Mouse (Mus musculus): ENCODE results near the gene Bad.

Gene Bad

DNA sequence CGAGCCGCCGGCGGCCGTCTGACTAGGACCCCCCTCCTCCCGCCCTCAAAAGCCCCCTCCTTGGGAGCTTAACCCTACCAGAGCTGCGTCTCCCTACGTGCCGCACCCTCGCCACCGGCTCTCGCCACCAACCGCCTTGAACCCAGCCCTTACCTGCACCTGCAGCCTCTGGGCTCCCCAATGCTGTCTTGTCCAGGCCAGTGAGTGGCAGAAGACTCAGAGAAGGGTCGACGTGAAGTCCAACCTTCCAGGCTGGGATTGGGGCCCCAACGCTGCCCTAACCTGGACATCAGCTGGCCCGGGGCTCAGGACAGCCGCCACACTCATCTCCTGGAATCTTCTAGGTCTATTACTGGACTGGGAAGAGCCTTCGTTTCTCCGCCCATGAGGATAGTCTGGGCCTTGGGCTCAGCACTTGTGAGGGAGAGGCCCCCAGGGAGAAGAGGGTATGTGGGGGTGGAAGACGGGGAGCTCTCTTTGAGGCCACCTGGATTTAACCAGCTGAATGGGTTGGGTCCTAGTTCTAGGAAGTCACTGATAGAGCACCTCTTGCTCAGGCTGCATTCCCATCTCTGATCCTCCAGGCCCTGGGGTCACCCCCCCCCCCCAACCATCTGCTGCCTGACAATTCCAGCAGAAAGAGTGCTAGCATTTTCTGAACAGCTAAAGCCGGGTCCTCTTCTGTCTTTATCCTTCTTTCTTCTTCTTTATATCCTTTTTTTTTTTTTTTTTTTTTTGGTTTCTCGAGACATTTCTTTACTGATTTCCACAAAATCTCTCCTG, 7.3 kb upstream of the Bad start, which contains the start of gene Kcnk4:
Gene Kcnk4 (minus strand): TSS at position 321 of the 783 bp plus-strand sequence.
- no peak for DNase-seq (ENCODE audit: inconsistent ontology term)

DNA sequence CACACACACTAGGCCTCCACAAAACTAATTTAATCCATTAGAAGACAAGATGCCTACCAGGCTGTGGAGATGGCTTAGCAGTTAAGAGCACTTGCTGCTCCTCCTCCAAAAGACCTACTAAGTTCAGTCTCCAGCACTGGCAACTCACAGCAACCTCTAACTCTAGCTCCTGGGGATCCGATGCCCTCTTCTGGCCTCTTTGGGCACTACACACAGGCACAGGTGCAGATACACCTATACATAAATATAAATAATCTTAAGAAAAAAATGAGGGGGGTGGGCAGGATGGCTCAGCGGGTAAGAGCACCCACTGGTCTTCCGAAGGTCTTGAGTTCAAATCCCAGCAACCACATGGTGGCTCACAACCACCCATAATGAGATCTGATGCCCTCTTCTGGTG, 5.4 kb upstream of the Bad start:
- no peak for DNase-seq (ENCODE audit: inconsistent ontology term)

DNA sequence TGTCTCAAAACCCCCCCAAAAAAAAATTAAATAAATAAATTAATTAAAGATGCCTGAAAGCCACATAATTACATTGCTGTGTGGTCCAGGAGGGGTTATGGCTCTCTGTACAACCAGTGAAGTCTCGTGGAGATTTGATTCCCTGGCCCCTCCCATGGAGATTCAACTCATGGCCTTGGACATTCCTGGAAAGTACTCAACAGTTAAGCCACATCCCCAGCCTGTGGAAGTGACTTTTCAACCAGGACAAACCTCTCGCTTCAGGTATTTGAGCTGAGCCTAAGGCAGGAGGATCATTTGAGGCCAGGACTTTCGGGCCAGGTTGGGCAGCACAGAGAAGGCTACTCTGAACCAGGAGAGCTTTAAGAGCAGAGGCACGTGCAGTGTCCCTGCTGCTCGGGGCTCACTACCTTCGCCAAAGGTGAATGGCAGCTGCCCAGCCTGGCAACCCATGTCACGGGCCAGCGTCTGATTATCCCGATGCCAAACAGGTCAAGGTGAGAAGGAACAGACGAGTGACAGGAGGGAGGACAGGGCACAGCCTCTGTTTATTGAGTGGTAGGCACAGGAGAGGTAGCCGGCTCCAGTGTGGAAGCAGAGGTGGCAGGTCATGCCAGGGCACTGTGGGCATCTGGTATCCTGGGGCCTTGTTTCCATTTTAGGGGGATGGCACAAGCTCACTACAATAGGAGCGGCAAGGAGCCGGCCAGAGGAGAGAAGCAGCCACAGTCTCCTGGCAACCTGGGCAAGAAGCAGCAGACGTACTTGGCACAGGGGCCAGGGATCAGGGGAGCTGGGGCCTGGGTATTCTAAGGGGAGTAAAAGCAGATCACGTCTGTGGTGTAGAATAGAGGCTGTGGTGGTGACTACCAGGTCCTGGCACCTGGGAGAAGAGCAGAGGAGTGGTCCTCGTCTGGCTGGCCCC, 3.9 kb upstream of the Bad start:
- DNase-seq (ENCODE audit: inconsistent ontology term) = no peak

DNA sequence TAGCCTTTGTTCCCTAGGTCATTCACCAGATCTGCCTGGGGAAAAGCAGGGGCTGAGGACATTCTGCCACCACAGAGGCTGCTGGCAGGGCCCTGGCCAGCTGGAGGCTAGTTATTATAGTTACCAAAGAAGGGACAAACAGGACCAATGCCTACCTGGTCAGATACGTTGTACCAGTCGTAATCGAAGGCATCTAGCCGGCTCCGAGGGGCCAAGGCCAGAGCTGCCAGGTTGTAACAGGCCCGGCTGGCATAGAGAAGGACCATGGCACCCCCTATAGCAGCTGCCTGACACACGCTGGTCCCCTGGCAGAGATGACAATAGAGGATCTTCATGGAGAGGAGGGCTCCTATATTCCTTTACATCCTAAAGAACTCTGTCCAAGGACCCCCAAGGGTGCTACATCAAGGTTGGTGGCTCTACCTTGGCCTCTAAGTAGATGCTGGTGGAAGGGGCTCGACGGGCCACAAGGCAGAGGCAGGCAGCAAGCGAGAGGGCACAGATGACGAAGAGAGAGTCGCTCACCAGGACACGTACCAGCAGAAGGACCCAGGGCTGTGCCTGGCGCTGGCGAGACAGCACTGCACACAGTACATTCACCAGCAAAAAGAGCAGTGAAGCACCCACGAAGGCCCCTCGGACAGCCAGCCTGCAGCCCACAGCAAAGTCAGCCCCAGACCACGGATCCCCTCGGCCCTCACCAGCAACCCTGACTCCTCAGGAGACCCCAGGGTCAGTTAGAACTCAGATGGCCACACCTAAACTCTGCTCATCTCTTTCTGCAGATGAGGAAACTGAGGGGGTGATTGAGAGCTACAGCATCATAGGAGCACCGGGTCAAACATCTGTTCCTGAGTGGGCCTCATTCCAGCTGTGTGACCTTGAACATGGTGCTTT, 2.3 kb upstream of the Bad start:
- DNase-seq (ENCODE audit: inconsistent ontology term) = no peak

DNA sequence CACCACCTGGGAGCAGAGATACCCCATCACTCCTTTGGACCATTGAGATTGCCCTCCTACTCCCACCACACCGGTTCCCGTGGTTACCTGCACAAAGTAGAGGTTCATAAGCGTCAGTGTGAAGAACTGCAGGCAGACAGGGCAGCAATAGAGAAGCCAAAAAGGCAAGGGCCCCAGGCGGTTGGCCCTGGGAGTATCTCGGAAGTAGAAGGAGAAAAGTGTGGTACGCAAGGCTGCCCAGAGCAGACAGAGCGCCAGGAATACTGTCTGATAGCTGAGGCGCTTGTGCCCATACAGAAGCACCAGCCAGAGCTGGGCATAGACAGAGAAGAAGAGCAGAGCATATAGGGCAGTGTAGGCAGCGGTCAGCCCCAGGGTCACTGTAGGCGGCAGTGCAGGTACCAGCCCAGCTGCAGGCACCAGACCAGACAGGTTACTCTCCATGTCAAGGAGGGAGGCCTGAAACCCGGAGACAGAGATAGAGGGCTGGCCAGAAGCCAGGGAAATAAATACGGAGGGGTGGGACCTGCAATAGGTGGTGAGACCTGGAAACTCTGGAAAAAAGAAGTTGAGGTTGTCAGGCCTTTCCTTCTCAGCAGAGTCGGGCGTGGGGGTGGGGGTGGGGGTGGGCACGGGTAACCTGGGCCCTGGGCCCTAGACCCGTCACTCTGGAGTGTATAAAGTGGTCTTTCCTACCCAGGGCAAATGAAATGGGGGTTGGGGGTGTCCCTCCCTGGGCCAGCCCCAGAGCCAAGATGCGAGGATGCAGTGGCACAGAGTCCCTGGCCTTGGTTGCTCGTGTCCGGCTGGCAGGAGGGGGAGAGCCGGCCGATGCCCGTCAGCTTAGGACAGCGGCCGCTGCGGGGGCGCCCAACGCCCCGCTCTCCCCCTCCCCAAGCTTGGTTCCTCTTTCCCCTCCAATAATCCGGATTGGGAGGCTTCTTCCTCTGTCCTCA, 987 bp upstream of the Bad start:
- no peak for DNase-seq (ENCODE audit: inconsistent ontology term)

DNA sequence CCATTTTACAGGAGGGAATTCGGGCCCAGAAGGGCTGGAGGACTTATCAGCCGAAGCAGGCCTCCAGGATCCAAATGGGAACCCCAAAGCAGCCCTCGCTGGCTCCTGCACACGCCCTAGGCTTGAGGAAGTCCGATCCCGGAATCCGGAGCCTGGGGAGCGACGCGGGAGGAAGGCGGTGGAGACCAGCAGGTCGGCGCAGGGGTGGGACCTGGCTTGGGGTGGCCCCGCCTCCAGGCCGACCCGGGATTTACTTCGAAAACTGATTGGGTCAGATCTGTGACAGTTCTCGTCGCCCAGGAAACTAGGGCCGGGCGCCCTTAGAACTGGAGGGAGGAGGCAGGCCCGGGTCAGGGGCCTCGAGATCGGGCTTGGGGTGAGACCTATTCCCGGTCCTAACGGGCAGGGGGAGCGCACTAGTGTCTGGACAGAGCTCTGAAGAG, 609 bp downstream of the Bad start, which contains the start of gene Gpr137:
Gene Gpr137 (minus strand): TSS at position 232 of the 443 bp plus-strand sequence.
- DNase-seq (ENCODE audit: inconsistent ontology term) = peak; percentile 98

DNA sequence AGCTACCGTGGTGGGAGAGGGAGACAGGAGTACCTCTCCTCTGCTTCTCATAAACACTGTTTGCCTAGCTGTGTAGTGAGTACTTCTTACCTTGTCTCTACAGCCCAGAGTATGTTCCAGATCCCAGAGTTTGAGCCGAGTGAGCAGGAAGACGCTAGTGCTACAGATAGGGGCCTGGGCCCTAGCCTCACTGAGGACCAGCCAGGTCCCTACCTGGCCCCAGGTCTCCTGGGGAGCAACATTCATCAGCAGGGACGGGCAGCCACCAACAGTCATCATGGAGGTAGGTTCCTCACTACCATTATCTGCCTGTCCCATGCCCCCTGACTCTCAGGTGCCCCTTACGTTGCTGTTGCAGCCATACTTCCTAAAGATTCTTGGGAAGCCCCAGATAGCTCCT, 1.1 kb downstream of the Bad start:
- DNase-seq (ENCODE audit: inconsistent ontology term) = no peak

DNA sequence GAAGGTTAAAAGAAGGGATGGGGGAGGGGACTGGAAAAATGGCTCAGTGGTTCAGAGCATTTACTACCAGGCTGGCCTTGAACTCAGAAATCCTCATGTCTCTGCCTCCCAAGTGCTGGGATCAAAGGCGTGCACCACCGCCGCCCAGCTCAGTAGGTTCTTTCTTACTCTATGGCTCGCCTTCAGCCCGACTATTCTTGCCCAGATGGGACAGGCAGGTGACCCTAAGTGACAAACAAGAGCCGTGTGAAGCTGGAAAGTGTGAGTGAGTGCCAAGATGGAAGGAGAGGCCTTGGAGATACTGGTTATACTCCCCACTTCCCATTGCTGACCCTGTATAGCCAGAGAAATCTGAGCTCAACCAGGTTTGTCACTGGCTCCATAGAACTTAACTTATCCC, 2.0 kb downstream of the Bad start:
- no peak for DNase-seq (ENCODE audit: inconsistent ontology term)

DNA sequence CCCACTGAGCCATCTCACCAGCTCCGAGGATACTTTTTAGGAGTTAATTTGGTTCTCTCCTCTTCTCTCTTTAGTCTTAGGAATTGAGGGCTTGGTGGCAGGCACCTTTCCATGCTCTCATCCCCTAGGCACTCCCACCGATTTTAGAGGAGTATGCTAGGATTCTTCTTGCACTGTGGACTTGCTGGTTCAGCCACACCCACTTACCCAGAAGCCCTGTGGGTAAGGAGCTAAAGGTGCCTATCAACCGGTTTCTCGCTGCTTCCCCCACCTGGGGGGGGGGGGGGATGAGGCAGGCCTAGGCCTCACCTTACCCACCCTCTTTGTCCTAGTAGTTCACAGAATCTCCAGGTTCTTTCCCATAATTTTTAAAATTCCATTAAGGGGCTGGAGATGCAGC, 6.1 kb downstream of the Bad start:
- no peak for DNase-seq (ENCODE audit: inconsistent ontology term)

DNA sequence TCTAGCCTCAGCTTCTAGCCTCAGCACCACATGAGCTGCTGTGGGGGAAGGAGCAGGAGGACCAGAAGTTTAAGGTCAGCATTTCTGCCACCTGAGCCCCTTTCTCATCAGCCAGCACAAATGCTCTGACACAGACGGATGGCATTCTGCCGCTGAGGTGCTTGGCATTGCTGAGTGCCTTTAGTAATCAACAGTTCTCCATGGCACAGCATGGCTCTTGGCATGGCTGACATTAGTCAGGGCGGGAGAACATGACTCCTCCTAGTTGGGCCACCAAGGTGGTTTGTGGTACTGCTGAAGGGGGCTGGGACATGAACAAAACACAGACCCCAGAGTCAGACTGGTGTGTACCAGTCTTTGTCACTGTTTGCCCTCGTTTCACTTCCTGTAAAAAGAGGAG, 6.5 kb downstream of the Bad start:
- DNase-seq (ENCODE audit: inconsistent ontology term) = no peak

DNA sequence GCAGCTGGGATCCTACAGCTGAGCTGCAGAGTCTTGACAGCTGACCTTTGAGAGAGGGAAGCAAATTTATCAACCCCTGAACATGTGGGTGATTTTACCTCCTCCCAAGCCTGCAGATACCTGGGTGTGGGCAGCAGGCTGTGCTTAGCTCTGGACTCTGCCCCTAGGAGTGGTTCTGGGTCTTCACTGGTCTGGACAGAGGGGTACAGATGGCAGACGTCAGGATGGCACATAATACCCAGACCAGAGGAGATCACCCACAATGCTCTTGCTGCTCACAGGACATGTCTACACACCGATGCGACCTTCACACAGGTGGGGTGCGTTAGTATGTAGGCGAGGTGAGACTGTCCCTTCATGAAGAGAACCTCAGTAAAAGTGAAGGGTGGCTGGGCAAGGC, 7.9 kb downstream of the Bad start:
- DNase-seq (ENCODE audit: inconsistent ontology term) = no peak

DNA sequence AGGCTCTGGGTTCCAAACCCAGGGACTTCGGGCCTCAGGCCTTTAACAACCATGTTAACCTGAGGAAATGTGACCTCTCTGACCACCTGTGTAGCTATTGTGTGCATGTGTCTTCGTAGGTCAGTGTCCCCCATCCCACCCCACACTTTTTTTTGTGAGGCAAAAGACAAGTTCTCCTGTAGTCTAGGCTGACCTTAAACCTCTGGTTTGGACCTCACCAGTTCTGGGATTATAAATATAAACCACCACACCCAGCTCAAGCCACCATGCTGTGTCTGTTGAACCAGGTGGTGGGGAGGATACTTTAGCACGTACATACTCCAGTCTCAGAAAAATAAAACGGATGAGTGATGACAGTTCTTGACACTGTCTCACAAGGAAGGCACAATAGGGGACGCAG, 8.3 kb downstream of the Bad start:
- DNase-seq (ENCODE audit: inconsistent ontology term) = no peak

DNA sequence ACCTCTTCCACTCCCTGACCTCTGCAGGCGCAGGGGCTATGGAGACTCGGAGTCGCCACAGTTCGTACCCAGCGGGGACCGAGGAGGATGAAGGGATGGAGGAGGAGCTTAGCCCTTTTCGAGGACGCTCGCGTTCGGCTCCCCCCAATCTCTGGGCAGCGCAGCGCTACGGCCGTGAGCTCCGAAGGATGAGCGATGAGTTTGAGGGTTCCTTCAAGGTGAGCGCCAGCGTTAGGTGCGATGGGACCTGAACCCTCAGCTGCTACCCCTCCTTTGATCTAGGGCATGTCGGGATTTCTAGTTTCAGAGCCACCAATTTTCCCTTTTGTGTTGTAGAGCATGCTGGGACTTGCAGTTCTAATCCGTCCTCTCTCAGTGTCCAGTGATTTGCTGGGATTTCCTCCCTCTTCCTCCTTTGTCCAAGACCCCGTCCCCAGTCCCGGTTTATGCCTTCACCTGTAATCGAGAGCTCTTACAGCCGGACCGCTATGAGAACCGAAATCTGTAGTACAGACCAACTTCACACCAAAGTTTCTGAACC, 9.0 kb downstream of the Bad start:
- DNase-seq (ENCODE audit: inconsistent ontology term) = peak; percentile 66

DNA sequence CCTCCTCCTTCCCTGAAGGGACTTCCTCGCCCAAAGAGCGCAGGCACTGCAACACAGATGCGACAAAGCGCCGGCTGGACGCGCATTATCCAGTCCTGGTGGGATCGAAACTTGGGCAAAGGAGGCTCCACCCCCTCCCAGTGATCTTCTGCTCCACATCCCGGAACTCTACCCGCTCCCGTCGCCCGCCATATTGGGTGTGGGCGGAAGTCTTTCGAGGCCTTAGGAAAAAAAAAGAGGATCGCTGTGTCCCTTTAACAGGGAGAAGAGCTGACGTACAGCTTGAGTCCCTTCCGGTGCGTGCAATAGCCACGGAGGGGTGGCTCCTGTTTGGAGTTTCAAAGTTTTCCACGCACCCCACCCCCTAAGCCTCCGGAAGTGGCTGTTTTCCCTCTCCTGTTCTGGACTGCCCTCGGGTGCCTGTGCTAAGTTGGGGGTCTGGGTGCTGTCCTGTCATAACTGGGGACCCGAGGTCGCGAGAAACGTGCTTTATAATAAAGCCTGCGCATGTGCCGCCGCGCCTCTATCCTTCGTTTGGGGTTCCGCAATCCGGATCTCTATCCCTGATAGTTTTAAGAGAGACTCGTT, 9.8 kb downstream of the Bad start:
- peak; percentile 97 for DNase-seq (ENCODE audit: inconsistent ontology term)

DNA sequence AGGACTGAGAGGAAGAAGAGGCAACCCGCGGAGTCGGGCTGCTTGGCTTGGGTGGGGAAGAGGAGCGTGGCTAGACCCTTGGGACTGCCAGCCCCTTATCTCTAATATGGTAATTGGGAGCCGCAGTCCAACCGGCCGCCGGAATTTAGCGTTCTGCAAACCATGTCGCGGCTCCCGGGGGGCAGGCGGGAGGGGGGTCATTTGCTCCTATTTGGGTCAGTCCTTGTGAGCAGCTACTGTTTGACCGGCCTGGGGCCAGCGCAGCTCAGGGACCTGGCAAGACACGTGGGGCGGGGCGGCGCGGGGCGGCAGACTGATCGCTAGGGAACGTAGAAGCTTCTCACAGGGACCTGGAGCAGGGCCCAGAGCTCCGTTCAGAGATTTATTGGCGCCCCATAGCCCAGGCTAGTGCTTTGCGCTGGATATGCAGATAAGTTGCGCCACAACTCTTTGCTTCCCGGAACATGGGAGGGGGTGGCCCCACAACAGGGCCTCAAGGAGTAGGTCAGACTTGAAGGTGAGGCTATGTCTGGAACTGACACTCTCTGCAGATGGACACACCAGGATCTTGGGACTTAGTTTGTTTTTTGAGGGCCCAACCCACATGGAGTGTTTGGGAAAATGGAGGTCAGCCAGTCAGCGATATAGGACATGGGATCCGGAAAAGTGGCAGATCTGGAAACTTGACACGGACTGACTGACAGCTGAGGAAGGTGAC, 10.5 kb downstream of the Bad start:
- peak; percentile 94 for DNase-seq (ENCODE audit: inconsistent ontology term)

DNA sequence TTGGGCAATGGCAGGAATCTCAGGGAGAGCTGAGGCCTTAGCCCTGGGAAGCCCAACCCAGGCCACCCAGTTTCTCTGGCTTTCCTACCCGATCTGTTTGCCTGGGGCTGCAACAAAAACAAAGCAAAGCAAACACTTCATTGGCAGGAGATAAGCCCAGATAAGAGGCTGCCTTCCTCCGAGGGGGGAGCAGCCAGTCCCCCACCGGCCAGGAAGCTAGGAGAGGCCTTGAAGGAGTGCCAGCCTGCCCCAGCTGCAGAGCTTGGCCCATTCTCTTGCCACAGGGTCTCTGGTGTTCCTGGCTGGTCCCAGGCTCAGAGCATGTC, 11.0 kb downstream of the Bad start:
- no peak for DNase-seq (ENCODE audit: inconsistent ontology term)

DNA sequence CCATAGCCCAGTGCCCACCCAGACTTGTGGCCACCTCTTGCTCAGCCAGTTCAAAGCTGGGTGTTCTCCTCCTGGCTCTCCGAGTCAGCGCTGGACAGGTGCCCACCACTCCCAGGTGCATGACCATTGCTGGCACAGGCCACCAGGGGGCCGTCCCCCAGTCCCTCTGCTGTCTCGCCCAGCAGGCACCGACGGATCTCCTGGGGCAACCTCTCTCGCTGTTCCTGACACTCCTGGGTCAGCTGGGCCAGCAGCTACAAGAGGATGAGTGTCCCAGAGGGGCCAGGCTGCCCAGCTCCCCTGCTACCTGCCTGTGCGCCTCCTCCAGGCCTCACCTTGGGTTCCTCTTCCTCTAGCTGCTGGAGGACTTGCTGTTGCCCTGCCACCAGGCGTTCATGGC, 12.4 kb downstream of the Bad start:
- DNase-seq (ENCODE audit: inconsistent ontology term) = peak; percentile 40

DNA sequence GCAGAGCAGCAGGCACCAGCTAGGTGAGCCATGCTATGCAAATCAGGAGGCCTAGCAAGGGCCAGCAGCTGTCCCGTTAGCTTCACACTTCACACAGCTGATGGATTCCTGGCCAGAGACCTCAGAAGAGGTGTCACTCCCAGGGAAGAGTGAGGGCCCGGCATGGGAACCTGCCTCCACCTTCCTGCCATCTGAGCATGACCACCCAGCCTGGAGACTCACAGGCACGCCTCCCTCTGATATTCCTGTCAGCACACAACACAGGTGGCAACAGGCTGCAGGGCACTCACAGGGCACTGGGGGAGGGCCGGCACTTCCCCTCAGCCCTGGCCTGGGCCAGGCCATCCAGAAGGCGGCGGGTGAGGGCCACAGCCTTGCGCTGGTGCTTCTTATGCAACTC, 13.8 kb downstream of the Bad start:
- no peak for DNase-seq (ENCODE audit: inconsistent ontology term)

DNA sequence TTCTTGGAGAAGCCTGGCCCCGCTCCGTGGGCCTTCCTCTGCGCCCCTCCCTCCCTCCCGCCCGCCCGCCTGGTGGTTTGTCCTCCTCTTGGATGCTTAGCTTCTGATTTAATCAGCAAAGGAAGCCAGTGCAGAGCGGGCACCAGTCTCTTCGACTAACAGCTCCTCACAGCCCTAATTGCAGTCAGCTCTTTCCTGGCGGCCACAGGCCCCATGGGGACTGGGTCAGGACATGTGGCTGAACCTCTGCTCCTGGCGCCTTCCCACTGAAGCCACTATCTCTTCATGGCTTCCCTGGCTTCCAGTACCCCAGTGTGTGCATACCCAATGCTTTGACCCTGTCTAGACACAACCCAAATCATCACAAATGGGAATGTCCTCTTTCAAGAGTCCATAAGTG, 14.8 kb downstream of the Bad start:
- no peak for DNase-seq (ENCODE audit: inconsistent ontology term)
